Mouse (Mus musculus): ENCODE measurements around the gene Bag6.
"Not testable (repeated sequence)": the region's sequence is repeated elsewhere in the genome, so short reads cannot be mapped to it uniquely, and the experiment has no call there.

DNA sequence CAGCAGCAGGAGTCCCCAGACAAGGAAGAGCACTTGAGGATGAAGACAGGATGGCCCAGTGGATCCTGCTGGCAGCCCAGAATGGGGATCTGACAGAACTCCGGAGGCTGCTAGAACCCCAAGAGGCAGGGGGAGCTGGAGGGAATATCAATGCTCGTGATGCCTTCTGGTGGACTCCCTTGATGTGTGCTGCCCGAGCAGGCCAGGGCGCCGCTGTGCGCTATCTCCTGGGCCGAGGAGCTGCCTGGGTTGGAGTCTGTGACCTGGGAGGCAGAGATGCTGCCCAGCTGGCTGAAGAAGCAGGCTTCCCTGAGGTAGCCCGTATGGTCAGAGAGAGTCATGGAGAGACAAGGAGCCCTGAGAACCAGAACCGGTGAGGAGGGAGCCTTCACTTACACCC lies 11.7 kb upstream of the Bag6 start:
- TF ChIP-seq CTCF (IDR thresholded peaks at IDR 0.05); POLR2A (IDR thresholded peaks at IDR 0.05; ENCODE audit: insufficient read depth, low read depth, low read length): not testable (repeated sequence)
